Comparison of ENCODE assay signal across 7 mouse cellular contexts in the genomic region with DNA sequence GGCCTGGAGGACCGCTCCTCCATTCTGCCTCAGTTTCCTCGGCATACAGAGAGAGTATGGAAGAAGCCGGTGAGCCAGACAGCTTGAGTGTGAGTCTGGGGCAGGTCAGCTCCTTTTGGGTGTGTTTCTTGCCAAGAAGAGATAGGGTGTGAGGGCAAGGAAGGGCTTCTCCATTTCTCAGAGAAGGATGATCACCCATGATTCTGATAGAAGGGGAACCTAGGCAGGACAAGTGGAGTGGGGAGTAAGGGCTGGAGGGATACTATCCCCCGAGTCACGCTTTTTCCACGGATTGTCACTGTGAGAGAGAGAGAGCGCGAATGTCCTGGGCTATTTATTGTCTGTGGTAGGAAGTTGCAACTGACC. TPM values are rescaled to one million over a fixed set of nuclear protein-coding genes. Genes with fewer than 3 reads are reported as not detected.
DNase-seq lines count a peak whose midpoint lies in the region; ATAC-seq and TF ChIP-seq lines count a peak whose summit lies in the region.

No protein-coding gene starts in this region.

- no peak for TF ChIP-seq POLR2A in olfactory bulb, adult 2 months (IDR thresholded peaks at IDR 0.05; ENCODE audit: insufficient read depth, low read depth, low read length)

- no peaks in the 10 kb centered on the region for H3K36me3 ChIP-seq in lung, embryonic 14.5 days (ENCODE audit: insufficient read depth)
- no peaks in the 10 kb centered on the region for H3K36me3 ChIP-seq in forebrain, embryonic 14.5 days (ENCODE audit: control insufficient read depth, insufficient read depth, low read length)
- no peaks in the 10 kb centered on the region for H3K36me3 ChIP-seq in limb, embryonic 13.5 days

- 9% methylated on average over 8 of the region's 8 CpGs for WGBS in lung, embryonic 14.5 days
- WGBS in forebrain, embryonic 14.5 days, result 14% methylated on average over 8 of the region's 8 CpGs
- 18% methylated on average over 8 of the region's 8 CpGs for WGBS in limb, embryonic 13.5 days
- 7% methylated on average over 8 of the region's 8 CpGs for WGBS in olfactory bulb, adult 2 months

- DNase-seq in lung, embryonic 14.5 days, result no peak
- no peak for DNase-seq in lung, postnatal 25 days (ENCODE audit: low spot score)
- DNase-seq in forebrain, embryonic 14.5 days (ENCODE audit: low spot score), result no peak
- DNase-seq in frontal cortex, adult 2 months (ENCODE audit: extremely low spot score in 1 of 2, low spot score in 1 of 2), result no peak
- no peak for DNase-seq in adrenal gland, postnatal 36 days

- peak overlapping the region; percentile 43 for H3K4me3 ChIP-seq in lung, embryonic 14.5 days (ENCODE audit: low read depth, low read length)
- H3K4me3 ChIP-seq in forebrain, embryonic 14.5 days (ENCODE audit: low read depth, low read length), result peak overlapping the region; percentile 43
- H3K4me3 ChIP-seq in limb, embryonic 13.5 days, result peak overlapping the region; percentile 49
- peak overlapping the region; percentile 68 for H3K4me3 ChIP-seq in olfactory bulb, adult 2 months (ENCODE audit: insufficient read depth, low read depth, low read length)

- H3K27ac ChIP-seq in lung, embryonic 14.5 days (ENCODE audit: low read depth), result no peak overlapping the region
- H3K27ac ChIP-seq in forebrain, embryonic 14.5 days (ENCODE audit: low read depth, low read length), result no peak overlapping the region
- H3K27ac ChIP-seq in limb, embryonic 13.5 days, result no peak overlapping the region
- peak overlapping the region; percentile 87 for H3K27ac ChIP-seq in olfactory bulb, adult 2 months (ENCODE audit: insufficient read depth, low read depth, low read length)

- H3K9ac ChIP-seq in lung, embryonic 14.5 days, result no peak overlapping the region
- no peak overlapping the region for H3K9ac ChIP-seq in forebrain, embryonic 14.5 days (ENCODE audit: low read length)
- H3K9ac ChIP-seq in limb, embryonic 13.5 days, result peak overlapping the region; percentile 57

- ATAC-seq in lung, embryonic 14.5 days (ENCODE audit: insufficient read depth), result no peak
- no peak for ATAC-seq in forebrain, embryonic 14.5 days
- no peak for ATAC-seq in limb, embryonic 13.5 days (ENCODE audit: low FRiP score, low read depth)

- peak overlapping the region; percentile 83 for H3K4me2 ChIP-seq in lung, embryonic 14.5 days
- peak overlapping the region; percentile 97 for H3K4me2 ChIP-seq in forebrain, embryonic 14.5 days (ENCODE audit: low read length)
- H3K4me2 ChIP-seq in limb, embryonic 13.5 days (replicated peaks), result peak overlapping the region; percentile 88

- H3K9me3 ChIP-seq in lung, embryonic 14.5 days (ENCODE audit: low read depth, low read length), result no peaks in the 10 kb centered on the region
- no peaks in the 10 kb centered on the region for H3K9me3 ChIP-seq in forebrain, embryonic 14.5 days (replicated peaks; ENCODE audit: control insufficient read depth, low read length)
- no peaks in the 10 kb centered on the region for H3K9me3 ChIP-seq in limb, embryonic 13.5 days

- H3K4me1 ChIP-seq in lung, embryonic 14.5 days (ENCODE audit: insufficient read depth), result no peaks in the 10 kb centered on the region
- H3K4me1 ChIP-seq in forebrain, embryonic 14.5 days (ENCODE audit: control insufficient read depth, insufficient read depth, low read length), result 0 out of 2 replicates have a peak, but pooled peaks cover 3% of the 10 kb centered on the region
- H3K4me1 ChIP-seq in limb, embryonic 13.5 days, result peaks cover 15% of the 10 kb centered on the region
- H3K4me1 ChIP-seq in olfactory bulb, adult 2 months (ENCODE audit: control insufficient read depth, insufficient read depth, low read length), result peaks cover 24% of the 10 kb centered on the region

- TF ChIP-seq CTCF in lung, embryonic 14.5 days (IDR thresholded peaks at IDR 0.05; ENCODE audit: low read depth), result no peak
- TF ChIP-seq CTCF in olfactory bulb, adult 2 months (IDR thresholded peaks at IDR 0.05; ENCODE audit: insufficient read depth, low read depth, low read length), result no peak

- peaks cover 54% of the 10 kb centered on the region for H3K27me3 ChIP-seq in lung, embryonic 14.5 days (ENCODE audit: insufficient read depth, low read length)
- H3K27me3 ChIP-seq in forebrain, embryonic 14.5 days (replicated peaks; ENCODE audit: control insufficient read depth, insufficient read depth, low read length), result peaks cover 31% of the 10 kb centered on the region
- H3K27me3 ChIP-seq in limb, embryonic 13.5 days, result peaks cover 62% of the 10 kb centered on the region

RNA-seq across cellular contexts. Expression of a gene that starts 7.0 kb away (rescaled TPM):
- polyA plus RNA-seq in lung, embryonic 14.5 days (2014; fragmentation: Nextera tagmentation; extraction: Ambion mirVana), result 0.32 and 0.45 TPM in 2 replicates
- 1.1 and 1.2 TPM in 2 replicates for polyA plus RNA-seq in forebrain, embryonic 14.5 days (2014; fragmentation: Nextera tagmentation; extraction: Ambion mirVana)
- polyA plus RNA-seq in limb, embryonic 13.5 days (2015; fragmentation: Nextera tagmentation; extraction: Ambion mirVana), result 0.83 and 0.93 TPM in 2 replicates
- polyA plus RNA-seq in olfactory bulb, adult 2 months (2012; ENCODE audit: insufficient read depth, insufficient read length, low replicate concordance, missing spikeins), result not detected in 2 replicates
- 41.3 and 42.8 TPM in 2 replicates for polyA plus RNA-seq in frontal cortex, adult 2 months (2012; rRNA removed)
- 1 to 10 TPM; 1.5 to 4.1 TPM for total RNA-seq in adrenal gland, postnatal 36 days (2021)

RNA-seq across cellular contexts. Expression of a gene that starts 7.1 kb away (rescaled TPM):
- polyA plus RNA-seq in lung, embryonic 14.5 days (2014; fragmentation: Nextera tagmentation; extraction: Ambion mirVana), result 97.2 and 98.1 TPM in 2 replicates
- 130 and 135 TPM in 2 replicates for polyA plus RNA-seq in forebrain, embryonic 14.5 days (2014; fragmentation: Nextera tagmentation; extraction: Ambion mirVana)
- polyA plus RNA-seq in limb, embryonic 13.5 days (2015; fragmentation: Nextera tagmentation; extraction: Ambion mirVana), result 116 and 122 TPM in 2 replicates
- not detected in 2 replicates for polyA plus RNA-seq in olfactory bulb, adult 2 months (2012; ENCODE audit: insufficient read depth, insufficient read length, low replicate concordance, missing spikeins)
- 78.0 and 87.7 TPM in 2 replicates for polyA plus RNA-seq in frontal cortex, adult 2 months (2012; rRNA removed)
- total RNA-seq in adrenal gland, postnatal 36 days (2021), result 10 to 100 TPM; 36.4 to 38.4 TPM

RNA-seq across cellular contexts. Expression of a gene that starts 31.8 kb away (rescaled TPM):
- 0.14 and 0.18 TPM in 2 replicates for polyA plus RNA-seq in lung, embryonic 14.5 days (2014; fragmentation: Nextera tagmentation; extraction: Ambion mirVana)
- 0.12 and 0.15 TPM in 2 replicates for polyA plus RNA-seq in forebrain, embryonic 14.5 days (2014; fragmentation: Nextera tagmentation; extraction: Ambion mirVana)
- 0.29 and 0.45 TPM in 2 replicates for polyA plus RNA-seq in limb, embryonic 13.5 days (2015; fragmentation: Nextera tagmentation; extraction: Ambion mirVana)
- not detected in 2 replicates for polyA plus RNA-seq in olfactory bulb, adult 2 months (2012; ENCODE audit: insufficient read depth, insufficient read length, low replicate concordance, missing spikeins)
- polyA plus RNA-seq in frontal cortex, adult 2 months (2012; rRNA removed), result 0.74 and 0.86 TPM in 2 replicates
- not detected for total RNA-seq in adrenal gland, postnatal 36 days (2021)

RNA-seq across cellular contexts. Expression of a gene that starts 49.8 kb away (rescaled TPM):
- polyA plus RNA-seq in lung, embryonic 14.5 days (2014; fragmentation: Nextera tagmentation; extraction: Ambion mirVana), result 10.3 and 11.0 TPM in 2 replicates
- polyA plus RNA-seq in forebrain, embryonic 14.5 days (2014; fragmentation: Nextera tagmentation; extraction: Ambion mirVana), result 11.9 and 14.2 TPM in 2 replicates
- polyA plus RNA-seq in limb, embryonic 13.5 days (2015; fragmentation: Nextera tagmentation; extraction: Ambion mirVana), result 13.8 and 14.0 TPM in 2 replicates
- polyA plus RNA-seq in olfactory bulb, adult 2 months (2012; ENCODE audit: insufficient read depth, insufficient read length, low replicate concordance, missing spikeins), result not detected in 2 replicates
- polyA plus RNA-seq in frontal cortex, adult 2 months (2012; rRNA removed), result 4.6 and 5.5 TPM in 2 replicates
- total RNA-seq in adrenal gland, postnatal 36 days (2021), result 10 to 100 TPM; 30.4 to 33.0 TPM

Comparison
In these comparisons a context has a peak if more than half of its experiments do, and no peak if none do; other contexts are left out.
1. RNA of a gene that starts 7.0 kb away (polyA plus RNA-seq): 41.3 to 42.8 TPM in frontal cortex, adult 2 months; 1.1 to 1.2 TPM in forebrain, embryonic 14.5 days, 0.83 to 0.93 TPM in limb, embryonic 13.5 days, 0.32 to 0.45 TPM in lung, embryonic 14.5 days and not detected in olfactory bulb, adult 2 months; every median in the first group is over 10 times any median in the second.
2. Peak in every context shown above with its lines, with median percentiles within 50 percentile points of each other: H3K4me2 ChIP-seq and H3K4me3 ChIP-seq.